Mouse (Mus musculus) midbrain, postnatal 0 days (tissue): ENCODE measurements around the gene Ly6g6c. TPM values are rescaled to one million over a fixed set of nuclear protein-coding genes. Genes with fewer than 3 reads are reported as not detected.

Source experiments
- ATAC-seq: fragments of 200-750 bp; cut with Nextera tagmentation; 2 replicates; pipeline ENCODE4 v1.8.0; 2017; ENCODE audit warnings: moderate number of reproducible peaks, mild to moderate bottlenecking, moderate TSS enrichment, moderate library complexity; ENCODE audit not compliant: low FRiP score
- DNase-seq: peaks from one replicate; pipeline ENCODE4 v3.0.0-alpha.2; 2015; ENCODE audit warnings: low spot score
- H3K27ac ChIP-seq: fragments of 300-500 bp; sonication (generic); 2 replicates; pipeline ENCODE4 v1.5.1; 2014; ENCODE audit warnings: low read depth, mild to moderate bottlenecking, low read length, mixed read lengths
- H3K27me3 ChIP-seq: fragments of 300-500 bp; sonication (generic); 2 replicates; pipeline ENCODE4 v1.6.1; 2014; ENCODE audit warnings: low read length, control low read depth, mixed read lengths; ENCODE audit not compliant: insufficient read depth
- H3K36me3 ChIP-seq: fragments of 300-500 bp; sonication (generic); 2 replicates; pipeline ENCODE4 v1.6.1; 2014; ENCODE audit warnings: low read length, control low read depth, mixed read lengths; ENCODE audit not compliant: insufficient read depth
- H3K4me1 ChIP-seq: fragments of 300-500 bp; sonication (generic); 2 replicates; pipeline ENCODE4 v1.6.1; 2014; ENCODE audit warnings: mild to moderate bottlenecking, control low read depth, antibody characterized with exemption, low read length, mixed read lengths; ENCODE audit not compliant: insufficient read depth
- H3K4me2 ChIP-seq: fragments of 300-500 bp; sonication (generic); 2 replicates; pipeline ENCODE4 v1.6.1; 2014; ENCODE audit warnings: low read depth, mild to moderate bottlenecking, low read length, mixed read lengths; ENCODE audit not compliant: poor library complexity, severe bottlenecking
- H3K4me3 ChIP-seq: fragments of 300-500 bp; sonication (generic); 2 replicates; pipeline ENCODE4 v1.5.1; 2014; ENCODE audit warnings: low read depth, mild to moderate bottlenecking, low read length, moderate library complexity
- H3K9ac ChIP-seq: fragments of 300-500 bp; sonication (generic); replicated peaks from 2 replicates; pipeline ENCODE4 v1.6.1; 2014; ENCODE audit warnings: mild to moderate bottlenecking, low read length, moderate library complexity, mixed read lengths; ENCODE audit not compliant: poor library complexity, severe bottlenecking
- H3K9me3 ChIP-seq: fragments of 300-500 bp; sonication (generic); 2 replicates; pipeline ENCODE4 v1.6.1; 2016; ENCODE audit warnings: low read length, control low read depth
- CTCF ChIP-seq: IDR thresholded peaks from 2 replicates; pipeline ENCODE4 v1.5.1; 2016; ENCODE audit warnings: antibody characterized with exemption, mild to moderate bottlenecking
- WGBS: fragments of 180-500 bp; shearing (Covaris S2); extraction: QIAGEN DNeasy Blood & Tissue Kit; methylation state at CpG from one replicate; pipeline ENCODE4 v1.1.7; 2014; 5-methylcytosine and 5-hydroxymethylcytosine counted together
- polyA plus RNA-seq: library from polyadenylated mRNA; unstranded; fragments of >200 nt; fragmentation: Nextera tagmentation; extraction: Ambion mirVana; gene quantifications from 2 replicates; pipeline ENCODE4 v1.2.1, GENCODE M21; 2015
- total RNA-seq: library from RNA; depleted of rRNA; stranded (reverse); fragments of >200 nt; gene quantifications from 2 replicates; pipeline ENCODE4 v1.2.3, GENCODE M21; 2014

Ly6g6c gene
- total and polyA plus RNA-seq, 2 experiments from 2014 or later: 2.4 TPM; not detected in 1

- WGBS: 80% methylated on average over 4 of the region's 4 CpGs
- H3K27me3 ChIP-seq: no peaks in the 10 kb centered on the region
- no peak for TF ChIP-seq CTCF
Observed at GRCm38 (mm10) chr17:35023756-35024155, 41.4 kb upstream of the Ly6g6c start.

DNA sequence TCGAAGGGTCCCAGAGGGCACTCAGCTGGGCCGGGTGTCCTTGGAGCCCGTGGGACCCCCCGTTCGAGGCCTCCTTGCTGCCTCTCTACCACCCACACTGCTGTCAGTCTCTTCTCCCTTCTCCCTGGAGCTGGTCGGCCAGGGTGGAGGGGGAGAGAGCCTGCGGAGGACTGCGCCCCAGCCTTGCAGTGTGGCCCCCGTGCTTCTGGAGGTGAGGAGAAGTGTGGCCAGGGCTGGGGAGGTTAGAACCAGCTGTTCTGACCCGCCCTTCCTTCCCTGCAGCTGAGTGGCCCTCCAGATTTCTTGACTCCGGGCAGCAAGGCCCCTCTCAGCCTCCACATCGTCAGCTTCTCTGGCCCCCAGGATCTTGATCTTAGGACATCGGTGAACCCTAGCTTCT is 40.9 kb upstream of the Ly6g6c start:
- no peak overlapping the region for H3K4me2 ChIP-seq
- H3K9ac ChIP-seq: no peak overlapping the region
- H3K9me3 ChIP-seq: no peaks in the 10 kb centered on the region
- H3K27me3 ChIP-seq: no peaks in the 10 kb centered on the region
- H3K36me3 ChIP-seq: no peaks in the 10 kb centered on the region
- H3K4me1 ChIP-seq: no peaks in the 10 kb centered on the region
- DNase-seq (no peak), ATAC-seq (no peak)
- H3K4me3 ChIP-seq: no peak overlapping the region
- WGBS: 75% methylated on average over 13 of the region's 13 CpGs
- H3K27ac ChIP-seq: no peak overlapping the region
- TF ChIP-seq CTCF: no peak

More at GRCm38 (mm10) chr17:35023756-35024155, 41.4 kb upstream of the Ly6g6c start:
- Histone ChIP-seq H3K4me3 (no peak overlapping the region), H3K9me3 (no peaks in the 10 kb centered on the region), H3K4me2 (no peak overlapping the region), H3K9ac (no peak overlapping the region), H3K27ac (no peak overlapping the region), H3K4me1 (no peaks in the 10 kb centered on the region), H3K36me3 (no peaks in the 10 kb centered on the region)
- DNase-seq (no peak), ATAC-seq (no peak)

DNA sequence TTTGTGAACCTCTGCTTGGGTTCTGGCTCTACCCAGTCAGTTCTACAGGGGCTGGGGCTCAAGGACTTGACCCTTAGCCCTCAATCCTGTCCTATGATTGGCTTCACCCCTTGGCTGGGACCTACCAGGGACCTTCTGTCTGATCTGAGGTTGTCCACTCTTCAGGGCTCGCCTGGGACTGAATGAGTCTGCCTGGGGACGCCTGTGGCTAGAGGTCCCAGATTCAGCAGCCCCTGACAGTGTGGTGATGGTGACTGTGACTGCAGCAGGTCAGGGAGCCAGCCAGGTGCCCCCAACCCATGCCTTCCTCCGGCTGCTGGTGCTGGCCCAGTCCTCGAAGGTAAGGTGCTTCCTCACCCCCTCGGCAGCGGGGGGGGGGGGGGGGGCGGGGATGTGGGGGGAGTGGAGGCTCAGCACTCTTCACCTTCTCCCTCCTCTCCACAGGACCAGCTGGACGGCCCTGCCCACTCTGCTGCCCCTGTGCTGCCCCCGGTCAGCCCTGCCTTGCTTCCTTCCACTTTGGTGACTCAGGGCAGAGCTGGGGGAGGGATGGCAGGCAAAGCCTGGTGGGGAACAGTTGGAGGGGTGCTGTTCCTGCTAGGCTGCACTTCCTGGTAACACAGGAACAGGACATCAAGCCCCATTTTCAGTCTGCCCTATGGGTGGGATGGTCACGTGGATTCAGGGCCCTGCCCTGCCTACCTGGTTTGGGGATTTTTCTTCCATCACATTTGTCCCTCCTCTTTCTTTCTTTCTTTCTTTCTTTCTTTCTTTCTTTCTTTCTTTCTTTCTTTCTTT is 40.3 kb upstream of the Ly6g6c start:
- no peak for TF ChIP-seq CTCF
- Histone ChIP-seq H3K27ac (no peak overlapping the region), H3K4me2 (no peak overlapping the region), H3K4me1 (no peaks in the 10 kb centered on the region), H3K9ac (no peak overlapping the region), H3K9me3 (no peaks in the 10 kb centered on the region), H3K4me3 (no peak overlapping the region), H3K27me3 (no peaks in the 10 kb centered on the region), H3K36me3 (no peaks in the 10 kb centered on the region)
- ATAC-seq: no peak
- WGBS: 60% methylated on average over 6 of the region's 10 CpGs
- no peak for DNase-seq

- no peaks in the 10 kb centered on the region for H3K27me3 ChIP-seq
- 78% methylated on average over 5 of the region's 5 CpGs for WGBS
- DNase-seq (no peak), ATAC-seq (no peak)
- no peaks in the 10 kb centered on the region for H3K9me3 ChIP-seq
- no peaks in the 10 kb centered on the region for H3K4me1 ChIP-seq
- H3K9ac ChIP-seq: no peak overlapping the region
- H3K27ac ChIP-seq: no peak overlapping the region
- TF ChIP-seq CTCF: 0 out of 2 replicates have a peak, but pooled peaks have one; percentile 3
- H3K4me3 ChIP-seq: no peak overlapping the region
- no peak overlapping the region for H3K4me2 ChIP-seq
- no peaks in the 10 kb centered on the region for H3K36me3 ChIP-seq
Observed at GRCm38 (mm10) chr17:35026206-35026605, 39.0 kb upstream of the Ly6g6c start.

- Histone ChIP-seq H3K4me2 (no peak within 1 kb of the TSS), H3K9me3 (no peaks in the 10 kb centered on the region), H3K27ac (no peak within 1 kb of the TSS), H3K27me3 (no peaks in the 10 kb centered on the region), H3K36me3 (no peaks in the 10 kb centered on the region), H3K4me3 (no peak within 1 kb of the TSS), H3K9ac (0 out of 2 replicates have a peak within 1 kb of the TSS, but pooled peaks have one; percentile 24), H3K4me1 (no peaks in the 10 kb centered on the region)
- ATAC-seq: peak; percentile 53
- peak; percentile 79 for DNase-seq
- WGBS: 37% methylated on average over 13 of the region's 13 CpGs
- no peak for TF ChIP-seq CTCF
Observed at GRCm38 (mm10) chr17:35027277-35028068, 37.7 kb upstream of the Ly6g6c start, which contains the start of gene Sapcd1. Gene Sapcd1 (minus strand): TSS chr17:35028016.

DNA sequence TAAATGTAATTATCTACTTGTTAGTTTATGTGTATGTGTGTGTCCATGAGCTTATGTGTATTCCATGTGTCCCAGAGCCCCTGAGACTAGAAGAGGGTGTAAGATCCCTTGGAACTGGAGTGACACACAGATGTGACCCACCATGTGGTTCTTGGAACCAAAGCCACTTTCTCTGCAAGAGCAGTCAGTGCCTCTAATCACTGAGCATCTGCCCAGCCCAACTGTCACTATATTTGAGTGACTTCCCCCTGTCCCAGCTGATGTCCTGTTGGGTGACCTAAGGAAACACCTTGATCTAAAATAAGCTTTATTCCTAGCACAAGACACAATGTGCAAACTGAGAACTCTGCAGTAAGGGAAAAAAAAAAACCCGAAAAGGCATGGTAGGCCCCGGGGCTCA is 36.9 kb upstream of the Ly6g6c start:
- Histone ChIP-seq H3K27me3 (no peaks in the 10 kb centered on the region), H3K4me2 (no peak overlapping the region), H3K4me3 (no peak overlapping the region), H3K9ac (no peak overlapping the region), H3K27ac (no peak overlapping the region), H3K36me3 (no peaks in the 10 kb centered on the region), H3K4me1 (no peaks in the 10 kb centered on the region), H3K9me3 (no peaks in the 10 kb centered on the region)
- 75% methylated on average over 2 of the region's 2 CpGs for WGBS
- no peak for ATAC-seq
- DNase-seq: no peak
- no peak for TF ChIP-seq CTCF
